Mouse (Mus musculus) subcutaneous adipose tissue, adult 2 months (tissue): ENCODE data around the gene Ythdf2. TPM values are rescaled to one million over a fixed set of nuclear protein-coding genes. Genes with fewer than 3 reads are reported as not detected.

Experiments
- polyA plus RNA-seq: library from polyadenylated mRNA; depleted of rRNA; stranded (reverse); fragments of >200 nt; gene quantifications from 2 replicates; pipeline ENCODE4 v1.2.3, GENCODE M21; 2012; ENCODE audit warnings: low replicate concordance; rRNA removed

Gene Ythdf2
- polyA plus RNA-seq: 17.4 and 30.2 TPM in 2 replicates

GRCm38 (mm10) chr4:132211953-132212734 lies at the start of gene Ythdf2:
Ythdf2 (minus strand) TSS chr4:132212303.

GRCm38 (mm10) chr4:132144080-132144841 lies 67.8 kb downstream of the Ythdf2 start, which contains the start of gene Oprd1:
Oprd1 (minus strand) TSS chr4:132144486.

Other genes with a start within 250 kb of the Ythdf2 start
- gene Gm10300, start 137.6 kb downstream of the Ythdf2 start, polyA plus RNA-seq: 0.17 and 0.37 TPM in 2 replicates
- 22.5 and 26.8 TPM in 2 replicates for gene Epb41, start 137.0 kb downstream of the Ythdf2 start, polyA plus RNA-seq
- gene Oprd1, start 67.8 kb downstream of the Ythdf2 start, polyA plus RNA-seq: 0.12 TPM in 1 of 2 replicates, not detected in the other
- gene Gmeb1, start 49.3 kb upstream of the Ythdf2 start, polyA plus RNA-seq: 9.0 and 20.2 TPM in 2 replicates
- 9.9 and 12.6 TPM in 2 replicates for gene Taf12, start 62.1 kb upstream of the Ythdf2 start, polyA plus RNA-seq
- 4.5 and 4.6 TPM in 2 replicates for gene Rab42, start 91.1 kb upstream of the Ythdf2 start, polyA plus RNA-seq
- gene Trnau1ap, start 117.2 kb upstream of the Ythdf2 start, polyA plus RNA-seq: 18.4 and 32.3 TPM in 2 replicates
- 7.4 and 23.3 TPM in 2 replicates for gene Rcc1, start 141.3 kb upstream of the Ythdf2 start, polyA plus RNA-seq
- gene Phactr4, start 210.2 kb upstream of the Ythdf2 start, polyA plus RNA-seq: 7.3 and 10.0 TPM in 2 replicates